Mouse (Mus musculus): ENCODE measurements at regions not wholly inside any gene's neighbourhood (a gene's known extent, or its start where the extent isn't known, plus 50 kb on each side); places are given as distances from the start of the nearest gene placed in this dataset.

- Histone ChIP-seq H3K9ac (ENCODE audit: low read depth, low read length) (no peak overlapping the region), H3K36me3 (ENCODE audit: control insufficient read depth, insufficient read depth, low read length) (no peaks in the 10 kb centered on the region), H3K4me2 (ENCODE audit: low read depth, low read length) (no peak overlapping the region), H3K9me3 (ENCODE audit: control insufficient read depth, low read length) (no peaks in the 10 kb centered on the region), H3K27me3 (replicated peaks; ENCODE audit: control insufficient read depth, insufficient read depth, low read length) (no peaks in the 10 kb centered on the region; the same call in 1 of the 2 replicates), H3K4me1 (ENCODE audit: control insufficient read depth, insufficient read depth, low read length) (no peaks in the 10 kb centered on the region; the same call in 1 of the 2 replicates), H3K4me3 (ENCODE audit: low read length) (no peak overlapping the region), H3K27ac (ENCODE audit: low read length) (no peak overlapping the region)
- 46% methylated on average over 3 of the region's 3 CpGs for WGBS
- ATAC-seq: no peak
These were observed 339.0 kb upstream of the Tbx3 start for GRCm38 (mm10) chr5:119331461-119331860.

GRCm38 (mm10) chr5:119332621-119333020, 337.8 kb upstream of the Tbx3 start:
- Histone ChIP-seq H3K4me1 (ENCODE audit: control insufficient read depth, insufficient read depth, low read length) (no peaks in the 10 kb centered on the region; the same call in 1 of the 2 replicates), H3K4me2 (ENCODE audit: low read depth, low read length) (no peak overlapping the region), H3K36me3 (ENCODE audit: control insufficient read depth, insufficient read depth, low read length) (no peaks in the 10 kb centered on the region), H3K9ac (ENCODE audit: low read depth, low read length) (no peak overlapping the region), H3K27me3 (replicated peaks; ENCODE audit: control insufficient read depth, insufficient read depth, low read length) (no peaks in the 10 kb centered on the region; the same call in 1 of the 2 replicates), H3K9me3 (ENCODE audit: control insufficient read depth, low read length) (no peaks in the 10 kb centered on the region), H3K27ac (ENCODE audit: low read length) (no peak overlapping the region), H3K4me3 (ENCODE audit: low read length) (no peak overlapping the region)
- 16% methylated on average over 7 of the region's 7 CpGs for WGBS
- peak; percentile 60 for ATAC-seq

DNA sequence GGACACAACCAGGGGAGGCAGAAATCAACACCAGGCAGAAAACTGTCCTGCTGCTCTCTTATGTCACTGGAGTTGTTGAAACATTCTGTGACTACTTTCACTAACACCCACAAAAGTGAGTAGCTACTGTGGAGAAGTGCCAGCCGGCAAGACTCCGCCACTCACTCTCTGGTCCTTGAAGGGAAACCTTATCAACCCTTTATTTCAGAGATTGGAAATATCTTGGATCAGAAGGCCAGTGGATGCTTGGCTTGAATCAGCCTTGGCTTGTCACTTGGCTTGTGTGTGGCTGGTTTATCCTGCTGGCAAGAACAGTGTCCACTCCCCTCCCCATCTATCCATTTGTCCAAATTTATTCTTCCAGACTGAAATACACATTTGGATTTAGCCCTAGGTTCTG, 335.3 kb upstream of the Tbx3 start:
- H3K27me3 ChIP-seq (replicated peaks; ENCODE audit: control insufficient read depth, insufficient read depth, low read length): no peaks in the 10 kb centered on the region; the same call in 1 of the 2 replicates
- 96% methylated on average over 2 of the region's 2 CpGs for WGBS
- no peak overlapping the region for H3K9ac ChIP-seq (ENCODE audit: low read depth, low read length)
- no peak overlapping the region for H3K4me3 ChIP-seq (ENCODE audit: low read length)
- H3K4me1 ChIP-seq (ENCODE audit: control insufficient read depth, insufficient read depth, low read length): no peaks in the 10 kb centered on the region; the same call in 1 of the 2 replicates
- H3K27ac ChIP-seq (ENCODE audit: low read length): no peak overlapping the region
- H3K9me3 ChIP-seq (ENCODE audit: control insufficient read depth, low read length): no peaks in the 10 kb centered on the region
- no peak for ATAC-seq
- no peaks in the 10 kb centered on the region for H3K36me3 ChIP-seq (ENCODE audit: control insufficient read depth, insufficient read depth, low read length)
- H3K4me2 ChIP-seq (ENCODE audit: low read depth, low read length): no peak overlapping the region

DNA sequence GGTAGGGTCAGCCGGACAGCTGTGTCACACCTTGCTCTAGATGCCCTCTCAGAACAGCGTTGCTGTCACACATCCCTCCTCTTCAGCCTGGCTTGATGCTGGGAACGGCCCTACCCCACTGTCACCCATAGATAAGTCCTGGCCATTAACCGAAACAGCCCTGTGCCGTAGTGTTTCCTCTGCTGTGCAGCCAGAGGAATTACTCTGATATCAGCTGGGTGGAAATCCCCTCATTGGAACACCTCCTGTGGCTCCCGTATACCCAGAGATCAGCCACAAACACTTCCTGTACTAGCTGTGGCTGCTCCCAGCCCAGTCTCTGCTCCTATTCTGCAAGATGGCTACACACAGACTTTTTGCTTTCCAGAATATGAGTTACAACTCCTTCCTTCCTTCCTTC, 334.5 kb upstream of the Tbx3 start:
- Histone ChIP-seq H3K4me2 (ENCODE audit: low read depth, low read length) (no peak overlapping the region), H3K9me3 (ENCODE audit: control insufficient read depth, low read length) (no peaks in the 10 kb centered on the region), H3K27ac (ENCODE audit: low read length) (no peak overlapping the region), H3K36me3 (ENCODE audit: control insufficient read depth, insufficient read depth, low read length) (no peaks in the 10 kb centered on the region), H3K4me3 (ENCODE audit: low read length) (no peak overlapping the region), H3K9ac (ENCODE audit: low read depth, low read length) (no peak overlapping the region), H3K4me1 (ENCODE audit: control insufficient read depth, insufficient read depth, low read length) (no peaks in the 10 kb centered on the region; the same call in 1 of the 2 replicates), H3K27me3 (replicated peaks; ENCODE audit: control insufficient read depth, insufficient read depth, low read length) (no peaks in the 10 kb centered on the region; the same call in 1 of the 2 replicates)
- ATAC-seq: no peak
- WGBS: 49% methylated on average over 6 of the region's 6 CpGs

DNA sequence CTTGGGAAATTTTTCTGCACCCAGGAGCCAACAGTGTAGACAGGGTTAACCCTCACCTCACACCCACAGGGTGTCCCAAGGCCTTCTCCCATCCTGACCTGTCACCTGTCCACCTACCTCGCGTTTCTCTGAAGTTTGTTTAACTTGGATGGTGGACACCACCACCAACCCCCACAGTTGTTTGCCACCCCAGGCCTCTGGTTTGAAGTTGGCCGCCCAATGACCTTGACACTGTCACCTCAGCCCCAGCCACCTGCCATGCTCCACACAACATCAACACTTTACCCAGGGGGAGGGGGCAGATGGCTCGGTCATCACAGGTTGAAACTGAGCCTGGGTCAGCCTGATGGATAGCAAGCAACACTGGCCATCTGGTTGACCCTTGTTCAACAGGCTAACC, 332.7 kb upstream of the Tbx3 start:
- WGBS: 81% methylated on average over 4 of the region's 4 CpGs
- H3K36me3 ChIP-seq (ENCODE audit: control insufficient read depth, insufficient read depth, low read length): no peaks in the 10 kb centered on the region
- no peaks in the 10 kb centered on the region for H3K9me3 ChIP-seq (ENCODE audit: control insufficient read depth, low read length)
- ATAC-seq: no peak
- no peak overlapping the region for H3K9ac ChIP-seq (ENCODE audit: low read depth, low read length)
- no peak overlapping the region for H3K4me3 ChIP-seq (ENCODE audit: low read length)
- no peak overlapping the region for H3K4me2 ChIP-seq (ENCODE audit: low read depth, low read length)
- H3K27ac ChIP-seq (ENCODE audit: low read length): no peak overlapping the region
- no peaks in the 10 kb centered on the region; the same call in 1 of the 2 replicates for H3K27me3 ChIP-seq (replicated peaks; ENCODE audit: control insufficient read depth, insufficient read depth, low read length)
- no peaks in the 10 kb centered on the region; the same call in 1 of the 2 replicates for H3K4me1 ChIP-seq (ENCODE audit: control insufficient read depth, insufficient read depth, low read length)

DNA sequence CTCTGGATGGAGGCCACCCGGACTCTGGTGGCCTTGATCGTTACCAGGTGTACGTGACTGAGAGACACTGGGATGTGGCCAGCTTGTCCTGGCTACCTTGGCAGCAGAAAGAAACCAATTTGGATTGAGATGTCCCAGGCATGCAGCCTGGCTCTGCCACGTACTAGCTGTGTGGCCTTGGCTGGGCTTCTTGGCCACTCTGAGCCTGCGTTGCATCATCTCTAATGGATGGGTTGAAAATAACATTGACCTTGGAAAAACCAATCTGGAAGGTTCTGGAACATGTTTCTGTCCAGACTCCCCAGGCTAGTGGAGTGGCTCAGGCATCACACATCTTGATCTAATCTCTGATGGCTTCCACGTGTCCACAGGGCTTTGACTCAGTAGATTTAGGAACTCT, 331.8 kb upstream of the Tbx3 start:
- Histone ChIP-seq H3K27me3 (replicated peaks; ENCODE audit: control insufficient read depth, insufficient read depth, low read length) (no peaks in the 10 kb centered on the region), H3K27ac (ENCODE audit: low read length) (no peak overlapping the region), H3K4me1 (ENCODE audit: control insufficient read depth, insufficient read depth, low read length) (no peaks in the 10 kb centered on the region), H3K4me3 (ENCODE audit: low read length) (no peak overlapping the region), H3K4me2 (ENCODE audit: low read depth, low read length) (no peak overlapping the region), H3K36me3 (ENCODE audit: control insufficient read depth, insufficient read depth, low read length) (no peaks in the 10 kb centered on the region), H3K9me3 (ENCODE audit: control insufficient read depth, low read length) (no peaks in the 10 kb centered on the region), H3K9ac (ENCODE audit: low read depth, low read length) (no peak overlapping the region)
- WGBS: 85% methylated on average over 6 of the region's 6 CpGs
- no peak for ATAC-seq

GRCm38 (mm10) chr5:119348303-119348702, 322.2 kb upstream of the Tbx3 start:
- no peak overlapping the region for H3K4me3 ChIP-seq (ENCODE audit: low read length)
- WGBS: 43% methylated on average over 4 of the region's 4 CpGs
- H3K27ac ChIP-seq (ENCODE audit: low read length): no peak overlapping the region
- H3K9me3 ChIP-seq (ENCODE audit: control insufficient read depth, low read length): no peaks in the 10 kb centered on the region
- H3K4me1 ChIP-seq (ENCODE audit: control insufficient read depth, insufficient read depth, low read length): no peaks in the 10 kb centered on the region
- H3K9ac ChIP-seq (ENCODE audit: low read depth, low read length): no peak overlapping the region
- no peak for ATAC-seq
- no peaks in the 10 kb centered on the region for H3K36me3 ChIP-seq (ENCODE audit: control insufficient read depth, insufficient read depth, low read length)
- no peaks in the 10 kb centered on the region for H3K27me3 ChIP-seq (replicated peaks; ENCODE audit: control insufficient read depth, insufficient read depth, low read length)
- no peak overlapping the region for H3K4me2 ChIP-seq (ENCODE audit: low read depth, low read length)

GRCm38 (mm10) chr5:119349395-119349794, 321.1 kb upstream of the Tbx3 start:
- no peaks in the 10 kb centered on the region for H3K27me3 ChIP-seq (replicated peaks; ENCODE audit: control insufficient read depth, insufficient read depth, low read length)
- no peak overlapping the region for H3K4me2 ChIP-seq (ENCODE audit: low read depth, low read length)
- no peak overlapping the region for H3K27ac ChIP-seq (ENCODE audit: low read length)
- H3K4me3 ChIP-seq (ENCODE audit: low read length): no peak overlapping the region
- WGBS: 87% methylated on average over 6 of the region's 6 CpGs
- no peak for ATAC-seq
- H3K4me1 ChIP-seq (ENCODE audit: control insufficient read depth, insufficient read depth, low read length): no peaks in the 10 kb centered on the region
- no peaks in the 10 kb centered on the region for H3K36me3 ChIP-seq (ENCODE audit: control insufficient read depth, insufficient read depth, low read length)
- H3K9me3 ChIP-seq (ENCODE audit: control insufficient read depth, low read length): no peaks in the 10 kb centered on the region
- H3K9ac ChIP-seq (ENCODE audit: low read depth, low read length): no peak overlapping the region

DNA sequence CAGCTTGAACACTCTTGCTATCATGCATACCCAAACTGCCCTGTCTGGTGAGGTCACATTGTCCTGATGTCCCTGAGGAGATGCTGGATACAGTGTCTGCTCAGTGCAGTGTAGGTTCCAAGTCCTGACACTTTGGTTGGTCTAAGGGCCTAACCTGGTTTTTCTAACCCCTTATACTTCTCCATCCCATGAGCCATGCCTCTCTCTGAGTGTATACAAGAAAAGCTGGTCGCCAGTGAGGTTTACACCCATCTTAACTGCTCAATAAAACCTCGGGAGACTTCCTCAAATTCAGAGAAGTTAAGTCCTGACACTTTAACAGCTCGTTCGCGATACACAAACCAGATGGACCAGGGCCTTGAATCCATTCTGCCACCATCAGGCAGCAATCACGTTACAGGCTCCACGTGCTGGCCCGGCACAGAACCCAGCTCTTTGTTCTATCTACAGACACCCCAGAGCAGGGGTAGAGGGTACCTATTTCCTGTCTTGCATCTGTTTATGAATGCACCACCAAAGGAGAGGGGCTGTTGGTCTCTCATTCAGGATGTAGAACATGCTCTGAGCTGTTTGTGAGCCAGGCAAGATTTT, 320.0 kb upstream of the Tbx3 start:
- Histone ChIP-seq H3K36me3 (ENCODE audit: control insufficient read depth, insufficient read depth, low read length) (no peaks in the 10 kb centered on the region), H3K4me2 (ENCODE audit: low read depth, low read length) (no peak overlapping the region), H3K27me3 (replicated peaks; ENCODE audit: control insufficient read depth, insufficient read depth, low read length) (no peaks in the 10 kb centered on the region), H3K4me1 (ENCODE audit: control insufficient read depth, insufficient read depth, low read length) (no peaks in the 10 kb centered on the region), H3K27ac (ENCODE audit: low read length) (no peak overlapping the region), H3K9ac (ENCODE audit: low read depth, low read length) (no peak overlapping the region), H3K4me3 (ENCODE audit: low read length) (no peak overlapping the region), H3K9me3 (ENCODE audit: control insufficient read depth, low read length) (no peaks in the 10 kb centered on the region)
- 36% methylated on average over 8 of the region's 8 CpGs for WGBS
- no peak for ATAC-seq

DNA sequence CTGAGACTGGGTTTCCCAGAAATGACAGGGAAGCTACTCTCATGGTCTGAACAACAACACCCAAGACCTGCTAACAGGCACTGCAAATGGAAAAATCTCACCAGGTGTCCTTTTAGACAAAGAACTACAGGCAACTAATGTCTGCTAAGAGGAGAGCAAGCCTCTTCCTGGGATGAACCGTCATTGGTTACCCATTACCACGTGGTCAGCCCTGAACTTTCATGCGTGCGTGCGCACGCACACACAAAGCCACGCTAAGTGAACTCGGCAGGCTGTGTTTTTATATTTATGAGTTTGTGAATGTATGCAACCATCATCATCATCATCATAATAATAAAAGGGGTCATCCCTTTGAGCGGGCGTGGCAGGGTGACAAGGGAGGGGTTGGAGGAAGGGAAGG, 315.0 kb upstream of the Tbx3 start:
- Histone ChIP-seq H3K9ac (ENCODE audit: low read depth, low read length) (no peak overlapping the region), H3K4me2 (ENCODE audit: low read depth, low read length) (no peak overlapping the region), H3K27ac (ENCODE audit: low read length) (no peak overlapping the region), H3K36me3 (ENCODE audit: control insufficient read depth, insufficient read depth, low read length) (no peaks in the 10 kb centered on the region), H3K27me3 (replicated peaks; ENCODE audit: control insufficient read depth, insufficient read depth, low read length) (no peaks in the 10 kb centered on the region), H3K9me3 (ENCODE audit: control insufficient read depth, low read length) (no peaks in the 10 kb centered on the region), H3K4me3 (ENCODE audit: low read length) (no peak overlapping the region), H3K4me1 (ENCODE audit: control insufficient read depth, insufficient read depth, low read length) (0 out of 2 replicates have a peak, but pooled peaks cover 6% of the 10 kb centered on the region)
- ATAC-seq: no peak
- WGBS: 94% methylated on average over 10 of the region's 10 CpGs
